33 mouse cellular contexts compared by ENCODE assay signal in genomic region chr7:55981511-55981910, GRCm38 (mm10). TPM values are rescaled to one million over a fixed set of nuclear protein-coding genes. Genes with fewer than 3 reads are reported as not detected.
DNase-seq lines count a peak whose midpoint lies in the region; ATAC-seq and TF ChIP-seq lines count a peak whose summit lies in the region.
"Had no signal": no experiment of that assay in that cellular context is flagged by ENCODE, and none has a peak within 500 bp of the region (broad histone marks: within the 10 kb centered on the region; RNA-seq: fewer than 3 reads in every experiment).

No protein-coding gene starts in this region.

- no peak overlapping the region for H3K4me3 ChIP-seq in liver, embryonic 14.5 days (ENCODE audit: insufficient read depth in 1 of 2, low read depth in 2 of 2, low read length in 2 of 2)
- H3K4me3 ChIP-seq in liver, postnatal 0 days (ENCODE audit: low read depth, low read length), result no peak overlapping the region
- no peak overlapping the region for H3K4me3 ChIP-seq in midbrain, postnatal 0 days (ENCODE audit: low read depth, low read length)
- H3K4me3 ChIP-seq: embryonic facial prominence, embryonic 12.5 days; embryonic facial prominence, embryonic 15.5 days; erythroblast, embryonic 14.5 days; forebrain, embryonic 10.5 days; gastrocnemius, adult 2 months; heart, embryonic 12.5 days; heart, embryonic 15.5 days; hindbrain, embryonic 10.5 days; hindbrain, embryonic 13.5 days had no signal

- peak; percentile 75 for ATAC-seq in erythroid progenitor cell, adult 5-6 weeks (replicated peaks; ENCODE audit: low FRiP score, poor library complexity, severe bottlenecking)
- ATAC-seq in liver, embryonic 14.5 days (ENCODE audit: insufficient read depth), result peak; percentile 75
- ATAC-seq in liver, postnatal 0 days, result peak; percentile 62
- no peak for ATAC-seq in midbrain, postnatal 0 days (ENCODE audit: low FRiP score)
- ATAC-seq: forebrain, embryonic 14.5 days; forebrain, postnatal 0 days; hindbrain, embryonic 16.5 days; Patski had no signal

- no peaks in the 10 kb centered on the region for H3K9me3 ChIP-seq in liver, embryonic 14.5 days (ENCODE audit: control insufficient read depth, low read length)
- H3K9me3 ChIP-seq in liver, postnatal 0 days (ENCODE audit: low read length), result no peaks in the 10 kb centered on the region
- no peaks in the 10 kb centered on the region for H3K9me3 ChIP-seq in midbrain, postnatal 0 days (ENCODE audit: low read length)
- H3K9me3 ChIP-seq: embryonic facial prominence, embryonic 12.5 days; embryonic facial prominence, embryonic 15.5 days; forebrain, embryonic 10.5 days; G1E; heart, embryonic 12.5 days; heart, embryonic 15.5 days; hindbrain, embryonic 10.5 days; hindbrain, embryonic 13.5 days had no signal

- H3K27me3 ChIP-seq in liver, embryonic 14.5 days (ENCODE audit: control insufficient read depth, insufficient read depth, low read length), result no peaks in the 10 kb centered on the region
- H3K27me3 ChIP-seq in liver, postnatal 0 days (ENCODE audit: insufficient read depth, low read length), result no peaks in the 10 kb centered on the region
- no peaks in the 10 kb centered on the region for H3K27me3 ChIP-seq in midbrain, postnatal 0 days (ENCODE audit: insufficient read depth, low read length)
- H3K27me3 ChIP-seq: CH12.LX; embryonic facial prominence, embryonic 12.5 days; embryonic facial prominence, embryonic 15.5 days; heart, embryonic 12.5 days; heart, embryonic 15.5 days; hindbrain, embryonic 13.5 days; Patski had no signal

- no peak for TF ChIP-seq CTCF in liver, embryonic 14.5 days (IDR thresholded peaks at IDR 0.05; ENCODE audit: low read depth)
- TF ChIP-seq CTCF in liver, postnatal 0 days (IDR thresholded peaks at IDR 0.05; ENCODE audit: low read depth), result no peak
- TF ChIP-seq CTCF in midbrain, postnatal 0 days (IDR thresholded peaks at IDR 0.05), result no peak

- H3K4me1 ChIP-seq in liver, embryonic 14.5 days (replicated peaks; ENCODE audit: control insufficient read depth in 2 of 2, insufficient read depth in 2 of 2, low read length in 1 of 2), result peaks cover 24 to 30% of the 10 kb centered on the region in 2 experiments
- peaks cover 10% of the 10 kb centered on the region; the same call in 1 of the 2 replicates for H3K4me1 ChIP-seq in liver, postnatal 0 days (ENCODE audit: insufficient read depth)
- no peaks in the 10 kb centered on the region for H3K4me1 ChIP-seq in midbrain, postnatal 0 days (ENCODE audit: insufficient read depth, low read length)
- H3K4me1 ChIP-seq: embryonic facial prominence, embryonic 12.5 days; embryonic facial prominence, embryonic 15.5 days; forebrain, embryonic 10.5 days; heart, embryonic 12.5 days; heart, embryonic 15.5 days; hindbrain, embryonic 10.5 days had no signal

- TF ChIP-seq EP300 in liver, embryonic 14.5 days (IDR thresholded peaks at IDR 0.05; ENCODE audit: low read depth), result peak; percentile 71
- peak; percentile 67; the same call in 1 of the 2 replicates for TF ChIP-seq EP300 in liver, postnatal 0 days (IDR thresholded peaks at IDR 0.05; ENCODE audit: low read depth)

- WGBS in liver, embryonic 14.5 days (ENCODE audit: insufficient replicate concordance), result 52% methylated on average over 2 of the region's 2 CpGs
- WGBS in liver, postnatal 0 days (ENCODE audit: insufficient replicate concordance), result 71% methylated on average over 2 of the region's 2 CpGs
- WGBS in midbrain, postnatal 0 days, result 100% methylated on average over 2 of the region's 2 CpGs

- peak overlapping the region; percentile 74 for H3K27ac ChIP-seq in liver, embryonic 14.5 days
- peak overlapping the region; percentile 4; the same call in 1 of the 2 replicates for H3K27ac ChIP-seq in liver, postnatal 0 days (ENCODE audit: low read depth)
- H3K27ac ChIP-seq in midbrain, postnatal 0 days (ENCODE audit: low read depth, low read length), result no peak overlapping the region
- H3K27ac ChIP-seq: embryonic facial prominence, embryonic 12.5 days; embryonic facial prominence, embryonic 15.5 days; forebrain, embryonic 10.5 days; gastrocnemius, adult 2 months; heart, embryonic 15.5 days; hindbrain, embryonic 10.5 days; hindbrain, embryonic 13.5 days had no signal

- H3K9ac ChIP-seq in liver, embryonic 14.5 days (replicated peaks), result no peak overlapping the region; the same call in 1 of the 2 replicates
- H3K9ac ChIP-seq in liver, postnatal 0 days (replicated peaks), result no peak overlapping the region
- no peak overlapping the region for H3K9ac ChIP-seq in midbrain, postnatal 0 days (replicated peaks; ENCODE audit: low read length, poor library complexity, severe bottlenecking)
- H3K9ac ChIP-seq: embryonic facial prominence, embryonic 12.5 days; embryonic facial prominence, embryonic 15.5 days; forebrain, postnatal 0 days; heart, embryonic 12.5 days; heart, embryonic 15.5 days; hindbrain, embryonic 13.5 days had no signal

- peak; percentile 40 for DNase-seq in c-Kit-positive CD71-positive TER-119-positive erythroid progenitor cells, embryonic 14.5 days (ENCODE audit: low spot score)
- peak in 1 of 3 experiments; percentile 24 for DNase-seq in liver, embryonic 14.5 days (ENCODE audit: low read depth in 3 of 3, low spot score in 3 of 3)
- no peak for DNase-seq in liver, postnatal 0 days
- no peak for DNase-seq in midbrain, postnatal 0 days (ENCODE audit: low spot score)
- DNase-seq in gastrocnemius, adult 8-10 months (ENCODE audit: low spot score in 2 of 2), result no peak
- DNase-seq in lung, postnatal 25 days (ENCODE audit: low spot score), result no peak
- DNase-seq: adrenal gland, postnatal 10 days; adrenal gland, postnatal 36 days; B cell, adult 2 months; cerebellum, adult 11-12 months; cerebellum, adult 8-10 months; cerebellum, postnatal 10 days; cerebellum, postnatal 36 days; forebrain, postnatal 0 days; gastrocnemius, adult 2 months; gastrocnemius, postnatal 25 days; heart, adult 18-20 months; heart, postnatal 10 days; heart, postnatal 36 days had no signal

- H3K4me2 ChIP-seq in liver, embryonic 14.5 days (ENCODE audit: low read depth), result peak overlapping the region; percentile 31
- no peak overlapping the region for H3K4me2 ChIP-seq in liver, postnatal 0 days (ENCODE audit: low read depth, low read length)
- H3K4me2 ChIP-seq in midbrain, postnatal 0 days (ENCODE audit: low read depth, low read length, poor library complexity, severe bottlenecking), result no peak overlapping the region
- H3K4me2 ChIP-seq: embryonic facial prominence, embryonic 12.5 days; embryonic facial prominence, embryonic 15.5 days; heart, embryonic 12.5 days; heart, embryonic 15.5 days; hindbrain, embryonic 13.5 days had no signal

- peaks cover 24% of the 10 kb centered on the region for H3K36me3 ChIP-seq in liver, embryonic 14.5 days (replicated peaks; ENCODE audit: control insufficient read depth, insufficient read depth, low read depth)
- H3K36me3 ChIP-seq in liver, postnatal 0 days (replicated peaks; ENCODE audit: insufficient read depth, low read length), result peaks cover 14% of the 10 kb centered on the region
- peaks cover 16% of the 10 kb centered on the region for H3K36me3 ChIP-seq in midbrain, postnatal 0 days (ENCODE audit: insufficient read depth, low read length)
- H3K36me3 ChIP-seq: heart, embryonic 15.5 days had no signal

RNA-seq across cellular contexts. Expression of gene Nipa2, which starts 19.2 kb away (rescaled TPM):
- 35.0 and 67.9 TPM in 2 replicates for total RNA-seq in erythroid progenitor cell, adult 5-6 weeks (2015; ENCODE audit: low replicate concordance)
- 38.0 and 47.7 TPM in 2 replicates for total RNA-seq in erythroid progenitor cell, adult 5-6 weeks (2017; ENCODE audit: low replicate concordance)
- 6.9 and 9.8 TPM in 2 replicates for polyA plus RNA-seq in liver, embryonic 14.5 days (2012; rRNA removed)
- 27.5 and 27.9 TPM in 2 replicates for polyA plus RNA-seq in liver, embryonic 14.5 days (2014; fragmentation: Nextera tagmentation; extraction: Ambion mirVana)
- 22.7 and 23.9 TPM in 2 replicates for polyA plus RNA-seq in liver, postnatal 0 days (2015; fragmentation: Nextera tagmentation; extraction: Ambion mirVana)
- 28.9 and 38.8 TPM in 2 replicates for total RNA-seq in midbrain, postnatal 0 days (2014; rRNA removed)
- polyA plus RNA-seq in midbrain, postnatal 0 days (2015; fragmentation: Nextera tagmentation; extraction: Ambion mirVana), result 28.0 and 31.3 TPM in 2 replicates
- 10 to 100 TPM; 29.6 to 36.9 (median 32.4) TPM for total RNA-seq in gastrocnemius, adult 8-10 months (2022)

RNA-seq across cellular contexts. Expression of gene Nipa1, which starts 38.2 kb away (rescaled TPM):
- 35.0 and 46.1 TPM in 2 replicates for total RNA-seq in erythroid progenitor cell, adult 5-6 weeks (2015; ENCODE audit: low replicate concordance)
- 39.1 and 52.6 TPM in 2 replicates for total RNA-seq in erythroid progenitor cell, adult 5-6 weeks (2017; ENCODE audit: low replicate concordance)
- 6.6 and 8.1 TPM in 2 replicates for polyA plus RNA-seq in liver, embryonic 14.5 days (2012; rRNA removed)
- polyA plus RNA-seq in liver, embryonic 14.5 days (2014; fragmentation: Nextera tagmentation; extraction: Ambion mirVana), result 10.9 and 12.3 TPM in 2 replicates
- 3.8 and 4.5 TPM in 2 replicates for polyA plus RNA-seq in liver, postnatal 0 days (2015; fragmentation: Nextera tagmentation; extraction: Ambion mirVana)
- 48.1 and 48.9 TPM in 2 replicates for total RNA-seq in midbrain, postnatal 0 days (2014; rRNA removed)
- polyA plus RNA-seq in midbrain, postnatal 0 days (2015; fragmentation: Nextera tagmentation; extraction: Ambion mirVana), result 30.3 and 31.7 TPM in 2 replicates
- total RNA-seq in gastrocnemius, adult 8-10 months (2022), result 1 to 10 TPM; 3.4 to 4.9 (median 4.0) TPM
